Mouse (Mus musculus): Measurements from ENCODE around the gene Sik2. TPM values are rescaled to one million over a fixed set of nuclear protein-coding genes. Genes with fewer than 3 reads are reported as not detected.

Gene Sik2
- total RNA-seq, 1 experiment from 2014 or later, result 137 TPM

DNA sequence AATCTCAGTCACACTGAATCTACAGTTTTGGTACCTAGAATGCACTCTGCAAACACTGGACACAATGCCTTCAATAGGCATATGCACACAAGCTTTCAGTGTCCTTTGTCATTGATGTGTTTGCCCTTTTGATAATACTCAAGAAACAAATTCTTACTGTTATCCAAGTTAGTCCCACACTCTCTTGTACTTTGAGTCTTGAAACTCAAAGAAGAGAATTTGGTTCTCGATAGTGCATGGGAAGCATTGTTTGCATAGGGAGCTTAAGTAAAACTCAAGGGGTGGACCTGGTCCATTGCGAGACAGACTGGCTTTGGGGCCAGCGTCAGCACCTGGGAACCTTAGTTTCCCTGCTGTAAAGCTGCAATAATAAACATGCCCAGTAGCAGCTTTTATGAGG is 90.7 kb downstream of the Sik2 start:
- DNase-seq, result no peak

DNA sequence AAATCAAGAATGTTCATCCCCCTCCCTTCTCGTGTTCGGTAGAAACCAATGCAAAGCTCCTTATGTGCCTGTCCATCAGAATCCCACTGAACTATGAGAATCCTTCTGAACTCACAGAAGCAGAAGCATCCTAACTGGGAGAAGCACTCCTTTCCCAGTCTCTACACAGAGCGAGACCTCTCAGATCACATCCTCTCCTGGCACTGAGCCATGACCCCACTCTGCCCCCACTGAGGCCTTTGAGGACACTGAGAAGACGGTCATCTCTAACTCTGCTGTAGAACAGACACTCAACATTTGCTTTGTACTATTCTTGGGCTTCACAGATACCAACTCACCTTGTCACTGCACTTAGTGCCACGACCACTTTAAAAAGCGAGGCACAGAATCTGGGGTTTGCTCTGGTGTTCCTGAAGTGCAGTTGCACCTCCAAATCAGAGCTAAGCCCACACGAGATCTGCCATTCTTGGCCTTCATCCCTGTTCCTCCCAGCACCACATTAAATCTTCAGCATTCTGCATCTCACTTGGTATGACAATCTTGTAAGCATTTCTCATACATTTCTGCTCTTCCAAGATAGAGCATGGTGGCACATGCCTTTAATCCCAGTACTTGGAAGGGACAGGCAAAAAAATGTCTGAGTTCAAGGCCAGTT is 96.9 kb downstream of the Sik2 start:
- DNase-seq, result no peak

DNA sequence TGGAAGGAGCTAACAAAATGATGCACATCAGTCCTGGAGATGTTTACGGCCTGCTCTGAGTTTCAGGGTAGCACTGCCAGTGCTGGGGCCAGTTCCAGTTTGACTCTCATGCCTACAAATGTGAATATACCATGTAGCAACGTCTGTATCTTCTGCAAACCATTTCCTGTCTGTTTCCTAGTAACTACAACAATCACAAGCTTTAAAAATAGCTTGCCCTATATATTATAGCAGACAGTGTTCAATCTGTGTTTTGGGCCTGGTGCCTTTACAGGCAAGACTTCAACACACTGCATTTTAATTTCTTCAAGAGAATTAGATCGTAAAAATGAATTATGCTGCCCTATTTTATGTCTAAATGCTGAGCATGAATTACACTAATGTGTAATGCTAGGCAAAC is 103.6 kb downstream of the Sik2 start:
- no peak for DNase-seq

DNA sequence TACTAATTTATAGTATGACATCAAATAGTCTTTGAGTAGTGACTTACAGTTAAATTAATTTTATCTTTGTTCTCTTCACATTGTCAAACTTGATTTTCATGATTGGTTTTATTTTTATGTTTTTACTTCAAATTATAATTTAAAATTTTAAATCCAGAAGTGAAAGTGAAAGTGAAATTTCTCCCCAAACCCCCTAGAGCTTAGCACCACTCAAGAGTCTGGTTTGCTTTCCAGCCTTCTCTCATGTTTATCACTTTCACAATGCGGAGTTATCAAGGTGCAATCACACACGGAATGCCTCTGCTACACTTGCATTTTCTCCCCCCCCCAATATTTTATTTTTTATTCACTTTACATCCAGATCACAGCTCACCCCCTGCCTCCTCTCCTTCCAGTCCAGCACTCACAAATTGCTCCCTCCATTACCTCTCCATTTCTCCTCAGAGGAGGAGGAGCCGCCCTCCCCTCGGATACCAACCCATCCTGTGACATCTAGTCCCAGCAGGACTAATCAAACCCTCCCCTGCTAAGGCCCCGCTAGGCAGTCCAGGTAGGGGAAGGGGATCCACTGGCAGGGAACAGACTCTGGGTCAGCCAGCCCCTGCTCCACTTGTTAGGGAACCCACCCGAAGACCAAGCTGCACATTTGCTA is 104.6 kb downstream of the Sik2 start:
- no peak for DNase-seq

DNA sequence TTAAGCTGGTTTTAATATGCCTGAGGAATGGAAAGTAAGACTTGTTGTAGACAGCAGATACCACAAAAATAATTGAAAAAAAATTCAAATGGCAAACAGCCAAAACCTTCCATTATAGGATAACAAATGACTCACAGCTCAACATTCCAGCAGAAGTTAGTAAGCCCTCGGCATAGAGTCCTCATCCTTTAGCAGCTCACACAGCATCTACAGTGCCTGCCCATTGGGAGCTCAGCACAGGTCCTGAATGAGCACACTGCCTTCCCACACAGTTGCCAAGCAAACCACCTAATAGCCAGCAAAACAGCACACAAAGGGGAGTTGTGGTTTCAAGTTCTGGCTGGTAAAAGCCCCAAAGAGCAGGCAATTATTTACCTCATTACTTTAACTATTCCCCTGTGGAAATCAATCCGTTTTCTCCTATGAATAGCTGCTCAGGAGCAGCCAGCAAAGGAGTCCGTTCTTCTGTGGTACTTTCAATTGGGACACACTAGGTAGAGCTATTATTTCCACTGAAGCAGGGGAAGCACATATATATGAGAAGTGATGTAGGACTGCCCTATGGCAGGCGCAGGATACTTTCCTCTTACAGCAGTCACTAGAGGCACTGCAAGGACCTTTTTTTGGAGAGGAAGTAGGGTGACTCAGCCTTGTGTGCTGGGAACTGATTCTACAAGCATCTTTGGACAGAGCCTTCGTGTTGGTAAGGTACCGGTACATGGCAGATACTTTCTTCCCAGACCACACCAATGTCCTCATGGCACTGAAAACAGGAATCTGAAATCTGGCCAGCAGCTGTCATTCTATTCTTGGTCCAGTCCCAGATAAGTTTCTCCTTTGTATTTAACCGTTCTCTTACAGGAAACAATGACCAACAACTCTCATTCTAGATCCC is 108.6 kb downstream of the Sik2 start:
- DNase-seq, result no peak

DNA sequence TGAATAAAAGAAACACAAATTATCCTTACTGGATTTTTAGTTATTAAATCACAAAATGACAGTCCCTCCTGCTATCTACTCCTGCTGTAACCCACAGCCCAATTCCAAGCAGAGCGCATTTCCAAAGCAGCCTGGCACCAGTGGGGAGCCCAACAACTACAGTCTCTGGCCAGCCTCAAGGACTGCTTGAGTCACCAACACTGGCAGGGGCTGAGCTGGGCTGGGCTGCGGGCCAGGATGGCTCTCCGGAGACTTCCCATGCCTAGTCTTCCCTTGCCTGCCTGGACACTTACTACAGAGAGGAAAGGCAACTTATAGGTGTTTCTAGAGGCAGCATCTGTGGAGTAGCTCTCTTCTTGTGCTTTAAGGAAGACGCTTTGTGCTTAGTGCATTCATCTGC is 115.2 kb downstream of the Sik2 start:
- peak; percentile 95 for DNase-seq

DNA sequence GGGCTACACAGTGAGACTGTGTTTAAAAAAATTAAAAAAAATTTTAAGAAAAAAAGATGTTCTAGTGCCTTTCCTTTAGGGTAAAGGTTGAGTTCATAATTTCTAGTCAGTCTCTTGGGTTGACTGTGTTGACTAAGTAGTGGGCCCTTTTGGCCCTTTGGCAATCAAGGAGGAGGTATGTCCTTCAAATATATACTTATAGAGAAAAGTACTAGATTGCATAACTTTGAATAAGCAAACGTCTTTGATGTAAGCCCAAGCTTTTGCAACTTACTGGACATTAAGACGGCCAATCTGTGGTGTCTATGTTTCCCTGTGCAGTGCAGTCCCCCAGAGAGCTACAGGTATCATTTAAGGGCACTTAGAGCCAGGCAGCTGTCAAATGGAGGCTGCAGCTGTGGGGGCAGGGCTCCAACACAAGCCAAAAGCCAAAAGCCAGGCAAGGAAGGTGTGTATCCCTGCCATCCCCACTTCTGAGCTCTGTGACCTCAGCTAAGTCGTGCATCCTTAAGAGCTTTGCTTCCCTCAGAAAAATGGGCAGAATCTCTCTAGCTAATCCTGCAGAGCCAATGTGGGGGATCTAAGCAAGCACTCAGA is 118.3 kb downstream of the Sik2 start:
- DNase-seq, result no peak

DNA sequence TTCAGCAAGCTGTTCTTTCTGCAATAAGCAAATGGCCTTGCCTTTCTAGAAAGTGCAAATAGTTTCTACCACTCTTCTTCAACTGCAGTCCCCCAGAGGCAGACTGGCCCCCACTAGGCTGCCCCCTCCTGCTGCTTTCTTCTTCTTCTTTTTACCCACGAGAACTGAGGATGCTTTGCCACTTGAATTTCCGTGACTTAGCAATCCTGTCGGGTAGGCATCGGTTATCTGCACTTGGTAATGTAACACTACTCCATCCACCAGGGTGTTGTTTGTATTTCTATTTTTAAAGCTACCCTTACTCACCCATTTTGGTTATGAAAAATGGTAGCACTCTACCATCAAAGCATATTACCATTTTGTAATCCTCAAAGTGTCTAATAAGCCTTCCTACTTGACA is 118.9 kb downstream of the Sik2 start:
- DNase-seq, result no peak

DNA sequence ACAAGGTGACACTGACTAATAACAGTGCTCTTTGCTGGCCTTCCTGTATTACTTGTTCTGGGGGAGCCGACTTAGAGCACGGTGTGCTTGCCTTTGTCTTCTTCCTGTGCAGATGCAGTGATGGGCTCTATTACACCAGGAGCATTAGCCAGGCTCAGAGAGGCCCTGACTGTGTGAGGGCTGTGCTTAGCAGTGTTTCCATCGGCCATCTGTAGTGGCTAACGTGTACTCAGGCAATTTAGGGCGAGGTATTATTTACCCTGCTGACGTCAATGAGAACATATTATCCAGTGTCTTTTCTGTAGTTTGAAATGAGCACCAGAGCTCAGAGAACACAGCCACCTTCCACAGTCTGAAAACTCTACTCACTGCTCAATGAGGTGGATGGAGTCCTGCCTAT is 119.7 kb downstream of the Sik2 start:
- no peak for DNase-seq

DNA sequence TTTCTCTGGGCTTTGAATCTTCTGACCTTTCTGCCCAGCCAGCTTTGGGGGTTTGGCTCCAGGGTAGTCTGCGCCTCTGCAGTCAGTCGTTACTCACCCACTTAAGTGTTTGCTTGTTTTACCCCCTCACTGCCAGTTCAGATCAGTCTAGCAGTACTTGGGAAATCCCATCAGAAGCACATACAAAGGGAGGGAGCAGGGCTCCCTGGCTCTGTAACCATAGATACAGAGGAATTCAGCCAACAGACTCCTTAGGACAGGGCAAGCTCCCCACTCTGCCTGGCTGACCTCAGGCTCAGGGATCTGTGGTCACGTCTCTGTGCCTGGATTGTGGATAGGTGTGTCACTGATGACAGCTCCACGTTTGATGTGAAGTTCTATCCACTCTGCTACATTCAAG is 121.5 kb downstream of the Sik2 start:
- DNase-seq, result peak; percentile 30

DNA sequence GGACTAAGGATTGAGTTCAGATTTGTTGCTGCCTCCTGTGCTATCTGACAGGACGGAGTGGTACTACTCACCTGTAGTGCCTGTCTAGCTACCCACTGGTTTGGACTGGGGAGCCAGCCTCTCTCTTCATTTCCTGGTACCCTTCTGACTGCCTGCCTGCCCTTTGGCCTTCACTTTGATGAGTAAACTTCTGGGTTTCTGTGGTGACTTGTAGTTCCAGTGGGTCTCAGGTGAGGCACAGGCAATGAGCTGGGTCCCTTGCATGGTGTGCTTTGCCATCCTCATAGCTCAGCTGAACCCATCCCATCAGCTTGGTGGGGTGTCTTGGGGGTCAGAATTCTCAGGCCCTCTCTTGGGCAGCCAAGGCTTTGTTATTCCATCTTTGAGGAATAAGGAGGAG is 122.0 kb downstream of the Sik2 start:
- DNase-seq, result no peak

DNA sequence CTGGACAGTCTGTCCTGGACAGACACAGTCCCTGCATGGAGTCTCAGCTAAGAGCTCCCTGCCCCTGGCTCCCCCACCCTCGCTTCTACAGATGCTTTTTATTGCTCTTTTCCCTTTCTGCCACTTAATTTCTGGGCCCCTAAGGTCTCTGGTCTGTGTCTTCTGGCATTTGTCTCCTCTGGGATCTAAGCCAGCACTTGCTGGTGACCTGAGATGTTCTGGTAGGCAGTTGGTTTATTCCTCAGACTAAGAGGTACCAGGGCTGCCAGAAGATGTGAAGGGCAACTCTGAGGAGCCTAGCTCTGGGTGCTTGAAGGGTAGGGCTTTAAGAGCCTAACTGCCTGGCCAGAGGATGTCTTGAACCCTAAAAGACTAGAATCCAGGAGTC is 123.3 kb downstream of the Sik2 start:
- peak; percentile 61 for DNase-seq

DNA sequence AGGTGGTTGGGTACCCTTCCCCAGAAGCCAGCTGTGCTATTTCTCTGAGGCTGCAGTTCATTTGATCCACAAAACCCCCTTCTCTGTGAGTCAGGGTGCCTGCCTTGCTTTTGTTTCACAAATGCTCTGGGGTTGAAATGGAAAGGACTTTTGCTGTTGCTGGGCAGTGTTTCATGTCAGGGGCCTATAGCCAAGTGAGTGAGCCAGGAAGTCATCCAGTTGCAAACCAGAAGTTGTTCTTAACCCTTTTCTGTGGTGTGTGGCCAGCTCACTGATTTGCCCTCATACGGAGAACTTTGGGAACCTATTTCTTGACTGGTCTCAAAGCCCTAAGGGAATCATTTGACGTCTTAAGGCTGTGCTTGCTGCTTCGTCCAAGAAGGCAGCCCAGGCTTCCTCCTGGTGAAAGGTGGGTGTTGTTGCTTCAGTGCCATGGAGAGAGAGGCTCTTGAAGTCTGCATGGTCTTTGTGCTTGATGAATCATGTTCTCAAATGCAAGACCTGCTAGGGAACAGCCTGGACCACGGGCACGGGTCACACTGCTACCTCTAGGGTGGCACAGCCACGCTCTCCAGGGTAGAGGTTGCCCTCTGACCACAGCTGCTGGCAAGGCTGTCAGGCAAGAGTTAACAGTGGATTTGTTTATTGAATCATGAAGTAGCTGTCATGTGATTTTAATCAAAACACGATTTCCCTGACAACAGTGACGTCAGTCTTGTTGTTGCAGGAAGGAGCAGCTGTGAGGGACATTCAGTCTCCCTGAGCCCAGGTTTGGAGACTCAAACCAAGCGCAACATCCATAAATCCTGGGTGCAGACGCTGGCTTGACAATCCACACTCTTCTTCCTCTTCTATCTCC is 123.9 kb downstream of the Sik2 start:
- peak; percentile 72 for DNase-seq

DNA sequence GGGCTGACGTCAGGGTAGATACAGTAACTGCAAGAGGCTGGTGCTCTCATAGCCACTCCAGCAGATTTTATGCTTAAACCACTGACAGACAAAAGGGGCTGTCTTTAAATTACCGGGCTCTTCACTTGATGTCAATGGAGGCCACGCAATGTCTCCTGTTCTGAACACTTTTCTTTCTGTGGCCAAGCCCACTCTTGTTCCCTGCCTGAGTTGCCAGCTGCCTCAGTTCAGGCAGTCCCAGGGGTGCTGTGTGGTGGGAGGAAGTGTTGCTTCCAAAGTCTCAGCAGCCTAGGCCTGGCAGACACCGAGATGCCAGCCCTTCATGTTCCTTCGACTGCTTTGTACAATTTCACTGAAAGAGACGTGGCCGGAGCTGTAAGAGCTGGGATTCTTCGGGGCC is 124.8 kb downstream of the Sik2 start:
- DNase-seq, result peak; percentile 43

DNA sequence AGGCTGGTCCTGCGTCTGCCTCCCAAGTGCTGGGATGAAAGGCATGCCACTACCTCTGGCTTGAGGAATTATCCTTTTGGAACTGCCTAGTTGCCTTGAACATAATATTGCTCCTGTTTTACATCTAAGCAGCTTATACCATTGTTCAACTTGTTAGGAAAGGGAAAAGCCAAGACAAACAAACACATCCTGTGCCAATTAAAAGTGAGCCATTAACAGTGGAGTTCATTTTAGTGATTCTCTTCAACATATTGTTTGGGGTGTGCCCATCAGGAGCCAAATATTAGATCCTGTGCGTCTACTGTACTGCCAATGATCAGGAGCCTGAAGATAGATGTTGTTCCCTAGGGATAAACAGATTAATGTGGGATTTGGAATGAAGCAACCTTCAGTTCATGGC is 126.7 kb downstream of the Sik2 start:
- DNase-seq, result no peak

DNA sequence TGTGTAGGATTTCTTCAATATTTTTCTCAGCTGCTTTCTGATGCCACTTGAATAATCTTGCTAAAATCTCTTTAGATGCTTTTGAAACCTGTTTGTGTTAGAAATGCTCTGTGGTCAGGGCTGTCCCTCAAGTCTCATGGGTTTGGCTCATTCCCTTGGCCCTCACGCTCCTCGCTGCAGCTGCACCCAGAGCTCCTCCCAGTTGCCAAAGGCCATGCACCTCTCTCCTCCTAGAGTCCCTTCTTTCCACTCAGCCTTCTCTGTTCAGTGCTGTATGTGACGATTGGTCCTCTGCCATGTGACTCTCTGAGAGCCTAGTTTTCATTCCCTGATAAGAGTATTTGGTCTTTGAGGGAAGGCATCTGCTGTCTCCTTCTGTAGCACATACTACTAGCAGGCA is 131.4 kb downstream of the Sik2 start:
- DNase-seq, result no peak

DNA sequence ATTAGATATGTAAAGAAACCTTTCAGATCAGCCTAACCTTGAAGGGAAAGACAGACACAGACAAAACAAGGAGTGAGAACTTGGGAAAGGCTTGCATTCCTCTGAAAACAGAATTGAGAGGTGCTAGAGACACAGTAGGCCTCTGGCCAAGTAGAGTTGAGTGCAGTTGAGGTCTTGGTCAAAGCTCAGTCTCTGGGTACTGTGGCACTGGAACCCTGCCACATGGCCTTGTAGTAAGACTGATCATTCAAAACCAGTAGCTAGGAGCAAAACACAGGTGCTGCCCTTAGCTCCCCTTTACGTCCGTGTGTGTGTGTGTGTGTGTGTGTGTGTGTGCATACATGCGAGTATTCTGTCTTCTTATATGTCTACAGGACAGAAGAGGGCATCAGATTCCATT is 132.6 kb downstream of the Sik2 start:
- peak; percentile 80 for DNase-seq

DNA sequence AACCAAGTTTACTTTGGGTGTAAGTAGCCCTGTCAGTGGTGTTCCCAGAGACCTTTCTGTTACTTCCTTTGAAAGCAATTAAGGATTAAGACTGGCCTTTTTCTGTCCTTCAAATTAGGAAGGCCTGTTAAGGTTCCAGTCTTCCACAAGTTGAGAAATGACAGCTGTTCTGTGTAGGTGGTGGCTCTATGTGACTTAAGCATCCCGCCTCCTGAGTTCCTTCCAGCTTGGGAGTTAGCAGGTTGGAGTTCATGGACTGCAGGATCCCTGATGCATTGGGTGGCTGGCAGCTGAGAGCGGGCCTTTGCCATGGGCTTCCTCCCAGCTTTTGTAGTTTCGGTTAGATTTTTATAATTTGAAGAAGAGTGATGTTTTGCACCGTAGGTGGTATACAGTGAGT is 133.4 kb downstream of the Sik2 start:
- DNase-seq, result no peak

DNA sequence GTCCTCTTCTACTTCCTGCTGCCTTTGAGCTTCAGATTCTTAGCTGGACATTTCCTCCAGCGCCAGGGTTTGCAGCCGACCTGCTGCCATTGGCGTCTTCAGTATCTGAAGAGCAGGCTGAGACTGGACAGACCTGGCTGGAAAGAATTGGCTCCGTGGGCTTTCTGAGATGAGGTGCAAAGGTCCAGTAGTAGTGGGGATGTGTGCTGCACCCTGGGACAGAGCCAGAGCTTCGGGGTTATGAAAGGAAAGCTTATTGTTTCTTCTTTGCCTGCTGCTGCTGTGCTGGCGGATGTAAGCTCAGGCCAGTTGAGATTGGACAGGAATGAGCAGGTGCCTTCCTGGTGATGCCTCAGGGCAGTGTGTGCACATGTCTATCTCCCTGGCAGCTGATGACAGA is 134.8 kb downstream of the Sik2 start:
- peak; percentile 46 for DNase-seq

DNA sequence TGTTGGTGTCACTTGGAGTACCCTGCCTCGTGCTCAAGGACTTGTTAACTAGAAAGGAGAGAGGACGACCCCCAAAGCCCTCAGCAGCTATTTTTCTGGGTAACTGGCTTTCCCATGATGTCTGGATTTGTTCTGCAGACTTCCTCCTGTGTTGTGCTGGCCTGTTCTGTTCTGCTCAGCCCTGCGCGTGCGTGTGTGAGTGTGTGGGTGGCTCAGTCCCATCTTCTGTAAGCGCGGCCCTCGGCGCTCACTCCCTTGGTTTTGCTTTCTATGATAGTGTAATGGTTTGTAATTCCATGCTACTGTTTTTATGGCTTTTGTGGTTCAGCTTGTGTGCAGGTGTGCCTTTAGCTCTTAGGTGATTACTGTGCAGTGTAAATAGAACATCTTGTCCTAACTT is 135.7 kb downstream of the Sik2 start:
- DNase-seq, result no peak

DNA sequence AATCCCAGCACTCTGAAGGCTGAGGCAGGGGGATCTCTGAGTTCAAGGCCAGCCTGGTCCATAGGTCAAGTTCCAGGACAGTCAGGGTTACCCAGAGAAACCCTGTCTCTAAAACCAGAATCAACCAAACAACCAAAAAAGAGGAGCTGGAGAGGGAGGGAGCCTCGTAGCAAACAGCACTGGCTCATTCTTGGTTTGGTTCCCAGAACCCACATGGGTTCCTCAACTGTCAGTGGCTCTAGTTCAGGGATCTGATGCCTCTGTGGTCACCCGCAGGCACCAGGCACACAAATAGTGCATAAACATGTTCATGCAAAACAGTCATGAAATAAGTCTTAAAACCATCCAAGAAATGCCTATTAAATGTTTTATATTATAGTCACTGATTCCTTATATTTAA is 140.7 kb downstream of the Sik2 start:
- DNase-seq, result no peak

DNA sequence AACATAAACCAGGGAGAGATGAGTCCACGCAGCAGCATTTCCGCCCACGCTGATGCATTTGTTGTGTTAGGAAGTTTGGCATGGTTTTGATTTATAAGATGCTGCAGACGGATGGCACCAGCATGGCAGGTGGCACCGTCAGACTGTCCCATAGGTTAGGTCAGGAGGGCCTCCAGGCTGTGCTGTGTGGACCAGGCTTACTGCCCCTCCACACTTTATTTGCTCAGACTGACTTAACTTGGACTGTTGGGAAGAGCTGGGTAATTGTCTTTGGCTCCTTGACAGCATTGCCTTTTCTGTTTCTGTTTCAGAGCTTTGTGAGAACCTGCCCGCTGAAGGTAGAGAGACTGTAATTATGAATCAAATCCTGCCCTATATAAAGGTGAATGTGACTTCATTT is 141.9 kb downstream of the Sik2 start:
- DNase-seq, result no peak

Data from adrenal gland, postnatal 14 days (tissue).